Mouse (Mus musculus): ENCODE measurements at regions not wholly inside any gene's neighbourhood (a gene's known extent, or its start where the extent isn't known, plus 50 kb on each side); places are given as distances from the start of the nearest gene placed in this dataset.
A peak's percentile ranks its signal among the peaks of the same experiment; 100 is the strongest.
"Not testable (repeated sequence)": the region's sequence is repeated elsewhere in the genome, so short reads cannot be mapped to it uniquely, and the experiment has no call there.

GRCm38 (mm10) chr4:75466880-75467327, 188.8 kb upstream of the Dmac1 start:
- Histone ChIP-seq H3K36me3 (ENCODE audit: control insufficient read depth, insufficient read depth, low read length) (no peaks in the 10 kb centered on the region), H3K9ac (ENCODE audit: low read length) (no peak overlapping the region), H3K4me2 (no peak overlapping the region), H3K4me3 (ENCODE audit: low read depth, low read length) (no peak overlapping the region), H3K9me3 (ENCODE audit: control insufficient read depth, low read length) (no peaks in the 10 kb centered on the region), H3K27ac (ENCODE audit: low read depth, low read length) (no peak overlapping the region), H3K27me3 (ENCODE audit: control insufficient read depth, insufficient read depth, low read length) (no peaks in the 10 kb centered on the region), H3K4me1 (ENCODE audit: control insufficient read depth, insufficient read depth, low read length) (no peaks in the 10 kb centered on the region)
- ATAC-seq (ENCODE audit: low FRiP score) = no peak
- DNase-seq (ENCODE audit: low spot score, missing footprints) = no peak
- 68% methylated on average over 3 of the region's 3 CpGs for WGBS

DNA sequence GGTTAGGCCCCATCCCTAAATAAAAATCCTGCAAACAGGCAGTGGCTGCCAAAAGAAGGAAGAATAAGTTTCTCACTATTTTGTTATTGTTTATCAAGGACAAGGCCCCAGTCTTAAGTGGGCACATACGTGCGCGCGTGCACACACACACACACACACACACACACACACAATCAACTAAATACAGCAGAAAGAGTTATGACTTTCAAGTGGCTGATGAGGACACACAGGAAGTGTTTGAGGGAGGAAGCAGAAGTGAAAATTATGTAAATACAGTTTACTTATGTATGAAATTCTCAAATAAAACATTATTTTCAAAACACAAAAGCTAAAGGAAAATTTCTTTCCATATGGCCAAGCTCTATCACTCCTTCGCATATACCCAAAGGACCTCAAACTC, 185.5 kb upstream of the Dmac1 start:
- ATAC-seq (ENCODE audit: low FRiP score) (no peak), DNase-seq (ENCODE audit: low spot score, missing footprints) (no peak)
- Histone ChIP-seq H3K27ac (ENCODE audit: low read depth, low read length) (no peak overlapping the region), H3K4me3 (ENCODE audit: low read depth, low read length) (no peak overlapping the region), H3K9me3 (ENCODE audit: control insufficient read depth, low read length) (no peaks in the 10 kb centered on the region), H3K9ac (ENCODE audit: low read length) (no peak overlapping the region), H3K4me1 (ENCODE audit: control insufficient read depth, insufficient read depth, low read length) (no peaks in the 10 kb centered on the region), H3K27me3 (ENCODE audit: control insufficient read depth, insufficient read depth, low read length) (no peaks in the 10 kb centered on the region), H3K4me2 (no peak overlapping the region), H3K36me3 (ENCODE audit: control insufficient read depth, insufficient read depth, low read length) (no peaks in the 10 kb centered on the region)
- WGBS = 97% methylated on average over 5 of the region's 5 CpGs

- no peaks in the 10 kb centered on the region for H3K27me3 ChIP-seq (ENCODE audit: control insufficient read depth, insufficient read depth, low read length)
- H3K9me3 ChIP-seq (ENCODE audit: control insufficient read depth, low read length) = peaks cover 2% of the 10 kb centered on the region; the same call in 1 of the 2 replicates
- no peak overlapping the region for H3K4me3 ChIP-seq (ENCODE audit: low read depth, low read length)
- WGBS = 86% methylated on average over 4 of the region's 4 CpGs
- no peak for ATAC-seq (ENCODE audit: low FRiP score)
- no peak for DNase-seq (ENCODE audit: low spot score, missing footprints)
- no peak overlapping the region for H3K4me2 ChIP-seq
- no peaks in the 10 kb centered on the region for H3K36me3 ChIP-seq (ENCODE audit: control insufficient read depth, insufficient read depth, low read length)
- no peaks in the 10 kb centered on the region for H3K4me1 ChIP-seq (ENCODE audit: control insufficient read depth, insufficient read depth, low read length)
- H3K9ac ChIP-seq (ENCODE audit: low read length) = no peak overlapping the region
- no peak overlapping the region for H3K27ac ChIP-seq (ENCODE audit: low read depth, low read length)
Measured at GRCm38 (mm10) chr4:75449478-75449877, 171.4 kb upstream of the Dmac1 start.

GRCm38 (mm10) chr4:75423296-75423695, 145.2 kb upstream of the Dmac1 start:
- no peaks in the 10 kb centered on the region for H3K27me3 ChIP-seq (ENCODE audit: control insufficient read depth, insufficient read depth, low read length)
- no peaks in the 10 kb centered on the region for H3K4me1 ChIP-seq (ENCODE audit: control insufficient read depth, insufficient read depth, low read length)
- H3K4me2 ChIP-seq = no peak overlapping the region
- DNase-seq (ENCODE audit: low spot score, missing footprints) = no peak
- no peaks in the 10 kb centered on the region for H3K9me3 ChIP-seq (ENCODE audit: control insufficient read depth, low read length)
- no peak overlapping the region for H3K4me3 ChIP-seq (ENCODE audit: low read depth, low read length)
- no peak for ATAC-seq (ENCODE audit: low FRiP score)
- H3K9ac ChIP-seq (ENCODE audit: low read length) = no peak overlapping the region
- H3K27ac ChIP-seq (ENCODE audit: low read depth, low read length) = no peak overlapping the region
- H3K36me3 ChIP-seq (ENCODE audit: control insufficient read depth, insufficient read depth, low read length) = no peaks in the 10 kb centered on the region

- H3K36me3 ChIP-seq (ENCODE audit: control insufficient read depth, insufficient read depth, low read length); H3K4me2 ChIP-seq; H3K27ac ChIP-seq (ENCODE audit: low read depth, low read length); DNase-seq (ENCODE audit: low spot score, missing footprints); ATAC-seq (ENCODE audit: low FRiP score); H3K9me3 ChIP-seq (ENCODE audit: control insufficient read depth, low read length); H3K4me3 ChIP-seq (ENCODE audit: low read depth, low read length); H3K9ac ChIP-seq (ENCODE audit: low read length); H3K4me1 ChIP-seq (ENCODE audit: control insufficient read depth, insufficient read depth, low read length); H3K27me3 ChIP-seq (ENCODE audit: control insufficient read depth, insufficient read depth, low read length): not testable (repeated sequence)
- 91% methylated on average over 3 of the region's 3 CpGs for WGBS
Measured at GRCm38 (mm10) chr4:75400754-75401153, 122.6 kb upstream of the Dmac1 start.

GRCm38 (mm10) chr4:75394992-75395391, 116.9 kb upstream of the Dmac1 start:
- no peaks in the 10 kb centered on the region for H3K9me3 ChIP-seq (ENCODE audit: control insufficient read depth, low read length)
- H3K4me2 ChIP-seq = no peak overlapping the region
- H3K27ac ChIP-seq (ENCODE audit: low read depth, low read length) = no peak overlapping the region
- no peak overlapping the region for H3K4me3 ChIP-seq (ENCODE audit: low read depth, low read length)
- DNase-seq (ENCODE audit: low spot score, missing footprints) (no peak), ATAC-seq (ENCODE audit: low FRiP score) (no peak)
- no peaks in the 10 kb centered on the region for H3K36me3 ChIP-seq (ENCODE audit: control insufficient read depth, insufficient read depth, low read length)
- no peaks in the 10 kb centered on the region for H3K4me1 ChIP-seq (ENCODE audit: control insufficient read depth, insufficient read depth, low read length)
- no peaks in the 10 kb centered on the region for H3K27me3 ChIP-seq (ENCODE audit: control insufficient read depth, insufficient read depth, low read length)
- no peak overlapping the region for H3K9ac ChIP-seq (ENCODE audit: low read length)

- Histone ChIP-seq H3K27me3 (ENCODE audit: control insufficient read depth, insufficient read depth, low read length) (no peaks in the 10 kb centered on the region), H3K36me3 (ENCODE audit: control insufficient read depth, insufficient read depth, low read length) (no peaks in the 10 kb centered on the region), H3K9ac (ENCODE audit: low read length) (no peak overlapping the region), H3K4me2 (no peak overlapping the region), H3K9me3 (ENCODE audit: control insufficient read depth, low read length) (no peaks in the 10 kb centered on the region), H3K27ac (ENCODE audit: low read depth, low read length) (no peak overlapping the region), H3K4me1 (ENCODE audit: control insufficient read depth, insufficient read depth, low read length) (no peaks in the 10 kb centered on the region), H3K4me3 (ENCODE audit: low read depth, low read length) (no peak overlapping the region)
- DNase-seq (ENCODE audit: low spot score, missing footprints) = no peak
- 81% methylated on average over 2 of the region's 2 CpGs for WGBS
- no peak for ATAC-seq (ENCODE audit: low FRiP score)
Measured at GRCm38 (mm10) chr4:75394264-75394663, 116.2 kb upstream of the Dmac1 start.

DNA sequence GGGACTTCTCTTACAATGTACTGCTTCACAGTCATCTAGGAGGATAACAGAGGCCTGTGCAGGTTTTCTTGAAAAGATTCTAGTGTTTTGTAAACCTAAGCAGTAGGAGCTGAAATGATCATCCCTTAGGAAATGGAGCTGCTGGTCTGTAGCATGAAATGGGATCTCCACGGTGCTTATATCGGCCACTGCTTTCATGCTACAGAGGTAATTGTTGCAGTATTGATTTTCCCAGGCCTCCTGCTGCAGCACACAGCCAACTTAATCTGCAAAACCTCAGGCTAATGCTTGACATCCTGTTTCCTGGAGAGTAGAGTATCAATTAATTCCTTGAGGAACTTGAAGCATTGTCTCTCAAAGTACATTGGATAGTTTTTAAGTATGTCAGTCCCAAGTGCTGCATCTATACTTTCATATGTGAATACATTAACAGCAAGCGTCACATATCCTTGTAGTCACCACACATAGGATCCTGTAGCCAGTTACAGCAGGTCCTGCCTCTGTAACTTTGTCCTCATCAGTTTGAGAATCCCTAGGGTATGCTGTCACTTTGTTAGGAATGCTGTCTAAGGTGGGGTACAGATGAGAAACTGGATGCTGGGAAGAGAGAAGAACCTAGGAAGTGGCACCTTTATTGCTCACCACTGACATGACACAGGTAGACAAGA, 108.3 kb upstream of the Dmac1 start:
- H3K4me2 ChIP-seq = no peak overlapping the region
- peak; percentile 81 for ATAC-seq (ENCODE audit: low FRiP score)

DNA sequence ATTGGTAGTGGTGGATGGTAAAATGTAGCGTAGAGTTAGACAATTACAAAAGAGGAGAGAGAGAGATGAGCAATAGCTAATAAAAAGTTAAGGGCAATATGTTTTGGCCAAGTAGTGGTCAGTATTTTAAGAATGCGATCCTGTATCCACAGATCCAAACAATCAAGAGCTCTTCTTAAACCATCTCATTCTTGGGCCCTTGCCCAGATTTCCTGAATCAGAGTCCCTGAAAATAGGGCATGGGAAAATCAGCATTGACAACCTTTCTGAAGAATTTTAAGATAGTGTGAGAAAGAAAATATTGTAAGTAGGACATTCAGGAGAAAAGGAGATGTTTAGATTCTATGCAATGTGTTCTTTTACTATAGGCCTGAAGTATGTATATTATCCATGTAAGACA, 81.4 kb upstream of the Dmac1 start:
- no peak overlapping the region for H3K27ac ChIP-seq (ENCODE audit: low read depth, low read length)
- H3K9ac ChIP-seq (ENCODE audit: low read length) = no peak overlapping the region
- H3K27me3 ChIP-seq (ENCODE audit: control insufficient read depth, insufficient read depth, low read length) = no peaks in the 10 kb centered on the region
- no peaks in the 10 kb centered on the region for H3K9me3 ChIP-seq (ENCODE audit: control insufficient read depth, low read length)
- H3K4me2 ChIP-seq = no peak overlapping the region
- DNase-seq (ENCODE audit: low spot score, missing footprints) (no peak), ATAC-seq (ENCODE audit: low FRiP score) (no peak)
- H3K36me3 ChIP-seq (ENCODE audit: control insufficient read depth, insufficient read depth, low read length) = no peaks in the 10 kb centered on the region
- 90% methylated on average over 2 of the region's 2 CpGs for WGBS
- no peaks in the 10 kb centered on the region for H3K4me1 ChIP-seq (ENCODE audit: control insufficient read depth, insufficient read depth, low read length)
- H3K4me3 ChIP-seq (ENCODE audit: low read depth, low read length) = no peak overlapping the region

More for the DNA sequence above, 108.3 kb upstream of the Dmac1 start:
- Histone ChIP-seq H3K36me3 (ENCODE audit: control insufficient read depth, insufficient read depth, low read length) (no peaks in the 10 kb centered on the region), H3K4me1 (ENCODE audit: control insufficient read depth, insufficient read depth, low read length) (no peaks in the 10 kb centered on the region), H3K9ac (ENCODE audit: low read length) (no peak overlapping the region), H3K27ac (ENCODE audit: low read depth, low read length) (no peak overlapping the region), H3K9me3 (ENCODE audit: control insufficient read depth, low read length) (no peaks in the 10 kb centered on the region), H3K4me3 (ENCODE audit: low read depth, low read length) (no peak overlapping the region), H3K27me3 (ENCODE audit: control insufficient read depth, insufficient read depth, low read length) (no peaks in the 10 kb centered on the region)
- WGBS = 19% methylated on average over 3 of the region's 3 CpGs
- peak; percentile 84 for DNase-seq (ENCODE audit: low spot score, missing footprints)

Data from midbrain, embryonic 11.5 days (tissue).